Mouse (Mus musculus) hematopoietic stem cell, adult 5-6 weeks (primary cell): ENCODE measurements at regions not wholly inside any gene's neighbourhood (a gene's known extent, or its start where the extent isn't known, plus 50 kb on each side); places are given as distances from the start of the nearest gene placed in this dataset.
A peak's percentile ranks its signal among the peaks of the same experiment; 100 is the strongest.

Experiments
- ATAC-seq, 2 experiments: fragments of 125-278 bp in 1 of 2; replicated peaks in 1 of 2; 2 replicates each; pipeline ENCODE4 v1.8.0; 2016 to 2017; ENCODE audit warnings: inconsistent platforms in 2 of 2, mild to moderate bottlenecking in 2 of 2, moderate number of reproducible peaks in 2 of 2, low read depth in 1 of 2, moderate TSS enrichment in 1 of 2; ENCODE audit not compliant: low FRiP score in 2 of 2, poor library complexity in 2 of 2, severe bottlenecking in 2 of 2, insufficient read depth in 1 of 2, low TSS enrichment in 1 of 2

GRCm38 (mm10) chr5:79966241-79966640, 1053.7 kb upstream of the Adgrl3 start:
- ATAC-seq, result peak; percentile 64 to 78; a peak in 3 of 4 replicates

- no peak for ATAC-seq
Measured at GRCm38 (mm10) chr5:80005470-80005869, 1014.5 kb upstream of the Adgrl3 start.

- ATAC-seq, result no peak
Measured at GRCm38 (mm10) chr5:80038876-80039275, 981.1 kb upstream of the Adgrl3 start.

- ATAC-seq, result no peak
Measured at GRCm38 (mm10) chr5:80039431-80039830, 980.5 kb upstream of the Adgrl3 start.
